Mouse (Mus musculus): Measurements from ENCODE around the gene Kidins220.

- TF ChIP-seq CTCF (IDR thresholded peaks at IDR 0.05; ENCODE audit: low read depth, low read length) (no peak), POLR2A (IDR thresholded peaks at IDR 0.05; ENCODE audit: insufficient read depth, low read length) (no peak)
Observed at GRCm38 (mm10) chr12:25089433-25089832, 114.7 kb downstream of the Kidins220 start.

Measured in ES-Bruce4 (cell line).